Mouse (Mus musculus): Measurements from ENCODE around the gene Rhbdf1. TPM values are rescaled to one million over a fixed set of nuclear protein-coding genes. Genes with fewer than 3 reads are reported as not detected.

The Rhbdf1 gene
- total RNA-seq, 2 experiments from 2014 or later = 5.0 TPM; not detected in 1

Other genes with a start within 250 kb of the Rhbdf1 start
- 0.72 TPM in 1 of 2 replicates, not detected in the other for gene Nsg2, start 221.8 kb downstream of the Rhbdf1 start, total RNA-seq (2015; ENCODE audit: low replicate concordance)
- gene Nsg2, start 221.8 kb downstream of the Rhbdf1 start, total RNA-seq (2017; ENCODE audit: low replicate concordance) = 0.90 TPM in 1 of 2 replicates, not detected in the other
- not detected in 2 replicates for gene Il9r, start 22.0 kb downstream of the Rhbdf1 start, total RNA-seq (2015; ENCODE audit: low replicate concordance)
- not detected in 2 replicates for gene Il9r, start 22.0 kb downstream of the Rhbdf1 start, total RNA-seq (2017; ENCODE audit: low replicate concordance)
- 52.3 and 53.7 TPM in 2 replicates for gene Snrnp25, start 16.9 kb downstream of the Rhbdf1 start, total RNA-seq (2015; ENCODE audit: low replicate concordance)
- gene Snrnp25, start 16.9 kb downstream of the Rhbdf1 start, total RNA-seq (2017; ENCODE audit: low replicate concordance) = 31.8 and 104 TPM in 2 replicates
- 13.0 and 14.1 TPM in 2 replicates for gene Mpg, start 4.2 kb upstream of the Rhbdf1 start, total RNA-seq (2015; ENCODE audit: low replicate concordance)
- gene Mpg, start 4.2 kb upstream of the Rhbdf1 start, total RNA-seq (2017; ENCODE audit: low replicate concordance) = 18.7 and 23.9 TPM in 2 replicates
- 75.9 and 106 TPM in 2 replicates for gene Nprl3, start 45.4 kb upstream of the Rhbdf1 start, total RNA-seq (2015; ENCODE audit: low replicate concordance)
- gene Nprl3, start 45.4 kb upstream of the Rhbdf1 start, total RNA-seq (2017; ENCODE audit: low replicate concordance) = 143 and 155 TPM in 2 replicates
- not detected in 2 replicates for gene Hba-x, start 54.1 kb upstream of the Rhbdf1 start, total RNA-seq (2015; ENCODE audit: low replicate concordance)
- not detected in 2 replicates for gene Hba-x, start 54.1 kb upstream of the Rhbdf1 start, total RNA-seq (2017; ENCODE audit: low replicate concordance)
- 47,098 and 48,818 TPM in 2 replicates for gene Hba-a1, start 61.2 kb upstream of the Rhbdf1 start, total RNA-seq (2015; ENCODE audit: low replicate concordance)
- 9,652 and 12,236 TPM in 2 replicates for gene Hba-a1, start 61.2 kb upstream of the Rhbdf1 start, total RNA-seq (2017; ENCODE audit: low replicate concordance)
- gene Hbq1b, start 64.7 kb upstream of the Rhbdf1 start, total RNA-seq (2015; ENCODE audit: low replicate concordance) = 247 and 301 TPM in 2 replicates
- 56.8 and 86.4 TPM in 2 replicates for gene Hbq1b, start 64.7 kb upstream of the Rhbdf1 start, total RNA-seq (2017; ENCODE audit: low replicate concordance)
- gene Hba-a2, start 74.2 kb upstream of the Rhbdf1 start, total RNA-seq (2015; ENCODE audit: low replicate concordance) = 80,494 and 89,325 TPM in 2 replicates
- 96,767 and 123,026 TPM in 2 replicates for gene Hba-a2, start 74.2 kb upstream of the Rhbdf1 start, total RNA-seq (2017; ENCODE audit: low replicate concordance)
- gene Hbq1a, start 77.8 kb upstream of the Rhbdf1 start, total RNA-seq (2015; ENCODE audit: low replicate concordance) = 4.2 TPM in 1 of 2 replicates, not detected in the other
- gene Hbq1a, start 77.8 kb upstream of the Rhbdf1 start, total RNA-seq (2017; ENCODE audit: low replicate concordance) = 9.9 TPM in 1 of 2 replicates, not detected in the other
- gene Sh3pxd2b, start 125.5 kb upstream of the Rhbdf1 start, total RNA-seq (2015; ENCODE audit: low replicate concordance) = 0.72 and 2.1 TPM in 2 replicates
- gene Sh3pxd2b, start 125.5 kb upstream of the Rhbdf1 start, total RNA-seq (2017; ENCODE audit: low replicate concordance) = 0.26 TPM in 1 of 2 replicates, not detected in the other
- gene Ubtd2, start 233.1 kb upstream of the Rhbdf1 start, total RNA-seq (2015; ENCODE audit: low replicate concordance) = not detected in 2 replicates
- gene Ubtd2, start 233.1 kb upstream of the Rhbdf1 start, total RNA-seq (2017; ENCODE audit: low replicate concordance) = 0.26 TPM in 1 of 2 replicates, not detected in the other

Measured in erythroid progenitor cell, adult 5-6 weeks (primary cell).